Mouse (Mus musculus): ENCODE measurements around the gene Zfp385b.

Zfp385b gene

DNA sequence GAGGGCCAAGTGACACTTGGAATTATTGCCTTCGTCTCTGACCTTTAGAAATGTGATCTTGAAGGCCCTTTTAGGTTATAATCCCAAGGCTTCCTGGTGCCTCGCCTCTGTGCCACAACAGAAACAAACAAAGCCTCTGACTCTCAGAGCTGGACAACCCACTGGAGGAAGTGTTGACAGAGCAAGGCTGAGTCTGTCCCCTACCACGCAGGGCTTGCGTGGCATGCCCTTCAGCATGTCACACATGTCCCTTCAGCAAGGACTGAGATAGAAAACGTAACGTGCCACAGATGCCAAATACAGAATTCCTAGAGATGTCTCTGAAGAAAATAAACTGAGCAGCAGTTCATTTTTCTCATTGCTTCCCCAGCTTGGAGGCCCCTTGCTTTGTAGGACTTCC, 310.7 kb downstream of the Zfp385b start:
- no peak for DNase-seq

DNA sequence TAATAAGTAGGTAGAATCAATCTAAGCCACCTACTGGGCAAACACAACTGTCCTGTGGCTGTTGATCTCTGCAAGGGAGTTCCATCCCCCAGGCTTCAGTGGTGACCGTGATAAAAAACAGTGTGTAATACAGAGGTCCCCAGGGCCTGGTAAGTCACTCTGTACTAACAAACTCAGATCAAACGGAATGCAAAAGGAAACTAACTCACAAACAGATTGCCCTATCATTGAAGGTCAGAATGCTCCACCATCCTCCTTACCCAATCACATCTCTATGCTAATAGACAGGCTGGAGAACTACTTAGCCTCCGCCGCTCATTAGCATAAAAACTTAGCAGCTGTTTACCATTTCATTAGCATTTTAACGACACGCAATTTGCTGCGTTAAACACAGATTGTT, 313.1 kb downstream of the Zfp385b start:
- DNase-seq: no peak

DNA sequence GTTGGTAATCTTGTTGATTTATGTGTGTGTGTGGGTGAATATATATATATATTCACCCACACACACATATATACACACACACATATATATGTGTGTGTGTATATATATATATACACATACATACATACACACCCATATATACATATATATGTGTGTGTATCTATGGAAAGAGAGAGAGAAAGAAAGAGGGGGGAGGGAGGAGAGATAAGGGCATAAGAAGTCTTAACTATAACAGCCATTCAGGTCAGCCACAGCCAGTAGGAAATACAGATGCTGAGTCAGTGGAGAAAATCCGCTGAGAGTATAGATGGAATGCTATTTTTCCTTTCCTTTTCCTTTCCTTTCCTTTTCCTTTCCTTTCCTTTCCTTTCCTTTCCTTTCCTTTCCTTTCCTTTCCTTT, 313.8 kb downstream of the Zfp385b start:
- DNase-seq: no peak

DNA sequence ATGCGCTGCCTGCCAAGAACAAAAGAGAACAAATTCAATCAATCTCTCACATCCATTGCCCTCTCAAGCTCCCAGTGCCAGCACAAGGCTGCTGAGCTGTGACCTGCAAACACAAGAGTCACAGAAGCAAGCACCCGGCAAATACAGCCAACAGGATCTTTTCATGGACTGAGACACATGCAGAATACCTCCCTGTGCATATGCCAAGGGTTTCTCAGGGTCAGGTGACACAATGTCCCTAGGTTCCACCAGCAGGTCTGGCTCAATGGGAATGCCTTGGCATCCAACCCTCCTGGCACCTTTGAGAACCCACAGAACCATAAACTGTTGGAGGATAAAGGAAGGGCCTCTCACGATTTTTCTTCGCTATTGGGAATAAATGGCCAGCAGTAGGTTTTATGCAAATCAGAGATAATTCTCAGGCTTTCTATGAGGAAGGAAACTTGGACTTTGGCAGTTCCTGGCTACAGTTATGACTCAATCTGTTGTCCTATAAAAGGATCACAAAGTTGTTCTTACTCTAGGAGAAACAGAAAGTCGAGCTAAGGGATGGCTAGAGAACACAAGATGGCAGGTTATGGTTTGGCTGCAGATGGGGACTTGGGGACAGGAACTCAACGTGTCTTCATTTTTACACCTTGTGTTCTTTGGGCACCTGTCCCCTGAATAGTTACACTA, 315.6 kb downstream of the Zfp385b start:
- peak; percentile 81 for DNase-seq

DNA sequence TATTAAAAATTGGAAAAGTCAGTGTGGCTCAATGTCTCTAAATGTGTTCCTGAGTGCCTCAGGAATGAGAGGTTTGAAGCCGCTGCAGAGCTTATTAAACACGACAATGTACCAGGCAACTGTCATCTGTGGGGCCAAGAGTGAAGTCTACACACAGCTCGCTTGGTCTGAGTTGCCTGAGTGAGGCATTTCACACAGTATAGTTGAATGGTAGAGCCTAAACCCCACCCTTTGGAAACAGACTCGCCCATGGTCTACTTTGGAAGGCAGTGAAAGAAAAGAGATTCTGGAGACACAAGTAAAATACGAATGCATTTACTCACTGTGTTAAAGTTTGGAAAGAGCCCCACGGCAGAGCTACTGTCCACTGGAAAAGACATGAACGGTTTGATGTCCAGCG, 316.2 kb downstream of the Zfp385b start:
- DNase-seq: no peak

DNA sequence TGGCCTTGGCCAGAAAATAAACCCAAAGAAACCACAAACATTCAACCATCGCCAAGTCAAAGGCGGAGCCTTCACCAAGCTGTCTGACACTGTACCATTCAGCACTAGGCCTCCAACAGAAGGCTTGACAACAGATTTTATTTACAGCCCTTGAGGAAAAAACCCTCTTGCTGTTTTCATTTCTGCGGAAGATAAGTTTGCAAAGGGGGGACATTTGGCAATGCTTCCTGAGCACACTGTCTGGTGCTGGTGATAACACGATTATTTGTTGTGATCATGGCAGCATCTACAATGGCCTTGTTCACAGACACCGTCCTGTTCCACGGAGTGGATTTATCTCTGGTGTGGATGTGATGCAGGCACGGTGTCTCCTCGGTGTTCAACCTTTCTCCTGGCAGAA, 317.0 kb downstream of the Zfp385b start:
- DNase-seq: no peak

DNA sequence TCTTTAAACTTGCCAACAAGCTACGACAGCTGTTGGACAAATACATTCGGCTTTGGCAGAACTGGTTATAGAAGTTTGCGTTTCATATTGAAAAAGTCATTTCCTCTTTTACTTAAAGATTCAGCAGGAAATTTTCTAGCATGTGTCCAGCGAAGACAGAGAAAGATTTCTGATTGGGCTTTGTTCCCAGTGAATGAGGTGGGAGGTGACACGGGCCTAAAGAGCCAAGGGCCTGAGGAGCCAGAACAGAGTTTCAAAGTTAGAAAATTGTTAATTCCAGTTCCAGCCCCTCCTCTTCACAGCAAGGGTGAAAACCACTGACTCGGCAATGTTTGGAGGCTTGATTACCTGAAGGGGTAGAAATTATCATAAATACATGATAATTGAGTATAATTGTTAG, 319.0 kb downstream of the Zfp385b start:
- no peak for DNase-seq

DNA sequence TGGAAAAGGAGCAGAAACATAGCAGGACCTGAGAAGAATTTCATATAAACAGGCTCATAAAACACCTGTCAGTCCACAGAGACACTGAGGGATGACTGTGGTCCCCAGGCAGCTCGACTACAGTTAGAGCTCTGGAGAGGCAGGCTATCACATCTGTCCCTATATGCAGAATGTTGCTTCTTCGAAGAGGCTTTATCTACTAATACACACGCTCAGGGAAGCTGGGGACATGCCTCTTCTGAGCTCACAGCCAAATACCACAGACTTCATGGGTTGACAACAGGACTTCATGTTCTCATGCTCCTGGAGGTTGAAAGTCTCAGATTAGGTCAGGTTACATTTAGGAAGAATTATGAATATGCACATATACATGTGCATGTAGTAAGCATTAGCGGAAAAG, 321.1 kb downstream of the Zfp385b start:
- no peak for DNase-seq

DNA sequence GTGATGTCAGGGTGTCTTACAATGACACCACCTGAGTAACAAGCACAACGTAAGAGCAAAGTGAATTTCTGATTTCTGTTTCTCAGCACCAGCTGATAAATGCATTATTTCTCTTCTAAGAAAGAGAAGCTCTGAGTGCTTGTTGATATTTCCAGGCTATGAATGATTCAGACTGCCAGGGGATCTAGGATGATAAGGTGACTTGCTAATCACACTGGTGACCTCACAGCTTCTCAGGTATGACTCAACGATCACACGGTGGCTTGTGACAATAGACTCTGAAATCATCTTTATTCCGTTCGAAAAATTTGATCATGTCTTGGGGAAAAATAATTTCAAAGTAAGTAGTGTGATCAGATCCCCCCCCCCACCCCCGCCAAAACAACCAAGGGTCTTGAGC, 321.5 kb downstream of the Zfp385b start:
- DNase-seq: no peak

DNA sequence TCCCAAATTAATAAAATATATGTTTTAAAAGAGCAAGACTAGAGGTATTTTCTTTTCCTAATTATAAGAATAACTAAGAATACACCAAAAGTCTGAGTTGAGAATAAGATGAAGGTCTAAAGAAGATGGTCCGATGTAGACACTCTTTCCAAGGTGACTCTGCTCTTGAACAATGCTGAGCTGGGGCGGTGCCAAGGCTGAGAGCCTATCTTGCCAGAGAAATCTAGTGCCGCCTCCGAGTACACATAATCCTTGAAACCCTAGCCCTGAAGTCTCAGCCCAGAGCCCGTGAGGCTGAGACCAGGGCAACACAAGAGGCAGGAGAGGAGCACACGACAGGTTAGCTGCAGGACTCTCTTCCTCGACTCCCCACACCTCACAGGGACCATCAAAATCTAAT, 323.4 kb downstream of the Zfp385b start:
- DNase-seq: no peak

DNA sequence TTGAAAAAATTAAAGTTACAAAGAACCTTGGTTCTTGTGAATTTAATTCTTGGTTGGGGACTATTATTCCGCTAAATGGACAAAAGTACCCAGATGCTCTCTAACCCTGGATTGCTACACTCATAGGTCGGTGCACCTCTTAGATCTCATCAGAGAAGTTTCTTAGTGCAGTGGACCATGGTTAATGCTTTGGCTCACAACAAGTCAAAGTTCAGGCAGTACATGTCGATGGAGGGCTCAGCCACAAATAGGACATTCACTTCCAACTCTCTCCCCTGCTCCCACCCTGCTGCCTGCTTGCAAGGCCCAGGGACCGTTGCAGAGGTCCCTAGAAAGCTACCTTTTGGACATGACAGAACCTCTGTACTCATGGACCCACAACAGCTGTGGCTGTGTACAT, 324.1 kb downstream of the Zfp385b start:
- no peak for DNase-seq

DNA sequence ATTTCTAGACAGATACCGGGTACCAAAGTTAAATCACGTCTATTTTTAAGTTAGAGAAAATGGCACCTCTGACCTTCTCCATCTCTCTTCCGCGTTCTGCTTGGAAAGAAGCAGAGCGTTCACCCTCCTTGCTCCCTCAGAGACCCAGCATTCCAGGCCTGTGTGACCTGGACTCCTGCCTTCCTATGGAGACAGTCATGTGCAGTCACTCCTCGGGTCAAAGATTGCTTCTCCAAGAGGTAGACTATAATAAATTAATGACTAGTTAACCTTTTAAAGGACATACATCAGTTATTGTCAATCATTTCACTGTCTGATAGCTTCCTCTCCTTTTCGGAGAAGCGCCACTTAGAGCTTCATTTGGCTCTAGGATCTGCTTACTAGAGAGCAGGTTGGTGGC, 325.7 kb downstream of the Zfp385b start:
- DNase-seq: no peak

DNA sequence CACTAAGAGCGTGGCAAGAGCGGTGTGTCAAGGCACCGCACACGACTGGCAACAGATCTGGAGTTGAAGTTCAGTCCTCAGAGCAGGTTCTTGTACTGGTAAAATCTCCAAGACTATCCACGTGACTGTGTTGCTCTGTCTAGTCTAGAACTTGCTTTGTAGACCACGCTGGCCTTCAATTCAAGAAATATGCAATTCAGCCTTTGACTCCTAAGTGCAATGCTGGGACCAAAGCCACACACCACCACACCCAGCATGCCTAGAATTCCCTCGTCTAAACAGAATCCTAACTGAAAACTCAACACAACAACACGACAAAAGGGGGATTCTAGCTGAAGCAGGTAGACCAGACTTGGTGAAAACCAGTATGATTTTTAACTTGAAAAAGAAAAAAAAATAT, 332.3 kb downstream of the Zfp385b start:
- DNase-seq: no peak

DNA sequence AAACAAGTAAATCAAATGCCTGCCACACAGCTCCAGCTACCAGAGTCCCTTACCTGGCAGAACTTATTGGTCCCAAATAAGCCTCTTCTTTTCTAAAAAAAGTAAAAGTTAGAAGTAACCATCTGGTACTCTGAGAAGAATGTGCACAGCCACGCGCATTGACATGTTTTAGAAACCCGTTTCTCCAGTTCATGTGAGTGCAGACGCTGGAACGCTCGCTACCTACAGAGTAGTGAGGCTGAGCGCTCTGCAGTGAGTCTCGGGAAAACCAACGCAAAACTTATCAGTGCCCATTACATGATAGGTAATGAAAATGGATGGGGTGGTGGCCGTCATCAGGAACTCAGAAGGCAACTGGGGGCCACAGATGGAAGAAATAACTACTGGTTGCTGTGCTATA, 338.2 kb downstream of the Zfp385b start:
- DNase-seq: no peak

DNA sequence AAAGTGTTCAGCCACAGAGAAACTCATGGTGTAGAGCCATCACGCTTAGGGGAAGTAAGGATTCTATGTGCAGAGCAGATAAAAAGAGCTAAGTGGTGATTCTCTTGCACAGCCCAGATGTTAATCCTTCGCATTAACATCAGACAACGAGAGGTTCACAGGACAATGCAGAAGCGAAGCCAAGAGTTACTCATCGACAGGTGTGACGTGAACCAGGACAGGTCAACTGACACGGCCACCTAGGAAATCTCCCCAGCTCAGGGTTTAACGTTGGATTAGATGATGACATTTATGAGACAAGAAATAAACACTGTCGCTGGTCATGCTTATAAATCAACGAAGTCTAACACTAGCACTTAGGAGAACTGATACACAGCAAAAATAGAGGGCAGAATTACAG, 341.9 kb downstream of the Zfp385b start:
- no peak for DNase-seq

DNA sequence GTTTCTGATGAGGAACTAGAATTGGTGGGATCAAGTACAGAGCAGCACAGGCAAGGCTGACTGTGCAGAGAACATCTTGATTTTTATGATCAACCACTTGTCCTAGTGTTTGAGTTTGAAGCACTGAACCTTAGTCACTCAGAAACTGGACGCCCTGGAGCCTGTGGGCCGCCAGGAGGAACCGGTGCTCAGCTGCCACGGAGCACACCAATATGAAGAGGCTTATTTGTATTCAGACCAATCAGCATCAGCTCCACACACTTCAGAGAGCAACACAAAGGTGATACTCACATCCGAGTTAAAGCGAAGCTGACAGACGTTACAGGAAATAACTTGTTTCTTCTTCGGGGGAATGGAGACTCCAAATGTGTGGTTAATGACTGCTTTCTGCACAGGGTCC, 343.0 kb downstream of the Zfp385b start:
- DNase-seq: no peak

DNA sequence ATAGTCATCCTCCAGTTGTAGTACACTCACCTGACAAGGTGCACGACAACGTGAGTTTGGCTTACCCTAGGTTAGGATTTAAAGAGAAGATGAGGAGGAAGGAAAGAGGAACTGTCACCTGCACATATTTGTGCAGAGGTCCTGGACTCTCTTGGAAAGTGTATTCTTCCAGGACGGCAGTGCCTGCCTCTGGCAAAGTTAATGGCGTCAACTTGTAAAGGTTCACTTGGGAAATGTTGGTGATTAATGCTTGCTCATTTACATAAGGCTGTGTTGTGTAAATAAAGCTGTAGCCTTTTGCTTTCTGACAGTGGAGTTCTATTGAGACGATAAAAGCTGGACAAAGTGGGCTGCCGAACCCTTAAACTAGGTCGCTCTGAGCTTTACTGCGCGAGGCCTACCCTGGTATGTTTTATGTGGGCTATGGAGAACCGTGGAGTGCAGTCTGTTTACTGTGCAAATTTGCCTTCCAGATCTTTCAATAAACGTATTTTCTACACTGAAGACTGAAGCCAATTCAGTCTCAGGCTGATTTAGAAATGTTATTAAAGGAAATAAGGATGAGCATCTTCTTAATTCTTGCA, 347.1 kb downstream of the Zfp385b start:
- no peak for DNase-seq

DNA sequence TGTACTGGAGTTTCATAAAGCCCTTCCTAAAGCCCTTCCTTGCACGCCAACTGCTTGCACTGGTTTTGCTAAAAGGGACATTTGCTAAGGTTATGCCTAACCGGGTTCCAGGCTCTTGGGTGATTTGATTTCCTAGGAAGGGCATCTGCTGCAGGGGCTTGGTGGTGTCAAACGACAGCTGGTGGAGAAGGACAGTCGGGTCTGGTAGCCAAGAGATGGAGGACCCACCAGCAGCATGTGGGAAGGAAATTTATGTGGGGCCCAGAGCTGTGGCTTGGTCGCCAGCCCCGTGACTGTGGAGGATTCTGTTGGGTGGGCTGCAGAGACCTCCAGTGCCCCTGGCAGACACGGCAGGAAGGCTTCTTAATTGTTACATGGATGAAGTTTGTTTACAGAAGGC, 348.7 kb downstream of the Zfp385b start:
- no peak for DNase-seq

DNA sequence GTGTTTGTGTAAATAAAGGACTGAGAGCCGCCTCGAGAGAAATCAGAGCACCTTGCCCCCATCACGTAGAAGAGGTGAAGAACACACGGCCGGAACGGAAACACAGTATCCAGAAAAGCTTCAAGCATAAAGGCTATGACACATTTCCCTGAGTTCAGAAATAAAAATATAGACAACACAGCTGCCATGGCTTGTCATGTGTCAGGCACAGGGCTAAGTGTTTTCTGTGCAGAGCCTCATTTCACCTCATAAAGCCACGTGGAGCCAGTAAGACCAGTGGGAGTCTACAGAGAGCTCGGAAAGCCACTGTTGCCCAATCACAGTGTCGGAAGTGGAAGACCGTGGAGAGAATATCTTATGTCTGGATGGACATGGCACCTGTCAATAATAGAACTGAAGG, 358.0 kb downstream of the Zfp385b start:
- DNase-seq: no peak

DNA sequence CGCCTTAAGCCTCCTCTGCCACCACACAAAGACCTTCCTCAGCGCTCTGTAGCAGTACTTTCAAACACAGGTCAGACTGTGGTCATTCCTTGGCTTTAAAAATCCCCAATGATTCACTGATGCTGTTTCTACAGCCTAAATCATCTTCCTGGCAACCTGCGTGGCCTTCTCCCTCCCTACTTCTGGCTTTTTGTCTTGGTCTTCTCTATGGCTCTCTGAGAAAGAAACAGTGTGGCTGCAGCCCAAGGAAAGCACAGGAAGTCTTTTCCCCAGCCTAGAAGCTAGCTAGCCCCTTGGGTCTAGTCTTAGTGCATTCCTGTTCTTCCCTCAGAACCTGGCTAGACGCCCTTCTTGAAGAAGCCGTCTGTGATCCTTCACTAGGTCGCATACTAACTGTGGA, 359.4 kb downstream of the Zfp385b start:
- DNase-seq: no peak

DNA sequence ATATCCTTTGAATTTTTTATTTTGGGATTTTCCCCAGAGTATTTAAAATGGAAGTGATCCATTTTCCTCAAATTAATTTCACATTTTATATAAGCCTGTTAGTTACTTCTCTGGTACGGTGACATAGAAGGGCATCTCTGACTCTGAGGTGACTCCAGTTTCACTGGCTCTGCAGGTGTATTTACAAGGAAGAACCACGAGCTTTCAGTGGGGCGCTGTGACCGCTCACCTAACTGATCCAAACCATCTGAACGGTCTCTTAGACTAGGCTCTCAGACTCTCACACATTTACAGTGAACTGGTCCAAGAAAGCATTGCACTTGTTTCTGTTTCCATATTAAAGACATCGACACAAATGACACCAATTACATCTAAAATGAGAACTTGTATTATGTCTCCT, 361.0 kb downstream of the Zfp385b start:
- DNase-seq: no peak

DNA sequence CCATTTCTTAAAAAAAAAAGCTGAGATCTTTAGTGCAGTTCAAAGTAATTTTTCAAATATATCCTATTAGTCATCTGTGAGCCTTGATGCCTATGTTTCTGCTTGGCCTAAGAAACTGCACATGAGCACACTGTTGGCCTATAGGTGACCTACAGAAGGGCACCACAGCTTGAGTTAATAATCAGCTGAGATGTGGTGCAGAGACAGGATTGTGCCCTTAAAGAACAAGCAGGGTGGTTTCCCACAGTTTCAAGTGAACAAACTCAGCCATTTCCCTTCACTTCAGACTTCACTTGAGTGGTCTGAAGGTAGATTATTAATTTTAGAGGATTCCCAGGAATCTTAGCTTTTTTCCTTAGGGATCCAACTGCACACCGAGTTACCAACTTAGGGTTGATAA, 362.3 kb downstream of the Zfp385b start:
- no peak for DNase-seq

DNA sequence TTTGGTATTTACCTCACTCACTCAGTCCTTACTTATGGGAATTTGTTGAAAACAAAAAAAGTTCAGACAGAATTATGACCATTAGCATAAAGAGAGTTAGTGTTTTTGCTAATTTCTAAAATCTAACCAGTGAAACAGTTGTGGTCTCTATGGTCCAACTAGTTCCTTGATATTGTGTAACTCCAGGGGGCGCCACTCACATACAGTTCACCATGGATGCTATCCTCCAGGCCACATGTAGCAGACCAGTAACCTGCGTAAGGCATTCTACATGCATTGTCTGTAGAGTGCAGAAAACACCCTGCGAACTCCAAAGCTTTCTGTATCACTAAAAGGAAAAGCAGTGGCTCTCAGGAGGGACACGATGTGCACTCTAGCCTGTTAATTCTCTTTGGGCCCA, 362.8 kb downstream of the Zfp385b start:
- peak; percentile 72 for DNase-seq

DNA sequence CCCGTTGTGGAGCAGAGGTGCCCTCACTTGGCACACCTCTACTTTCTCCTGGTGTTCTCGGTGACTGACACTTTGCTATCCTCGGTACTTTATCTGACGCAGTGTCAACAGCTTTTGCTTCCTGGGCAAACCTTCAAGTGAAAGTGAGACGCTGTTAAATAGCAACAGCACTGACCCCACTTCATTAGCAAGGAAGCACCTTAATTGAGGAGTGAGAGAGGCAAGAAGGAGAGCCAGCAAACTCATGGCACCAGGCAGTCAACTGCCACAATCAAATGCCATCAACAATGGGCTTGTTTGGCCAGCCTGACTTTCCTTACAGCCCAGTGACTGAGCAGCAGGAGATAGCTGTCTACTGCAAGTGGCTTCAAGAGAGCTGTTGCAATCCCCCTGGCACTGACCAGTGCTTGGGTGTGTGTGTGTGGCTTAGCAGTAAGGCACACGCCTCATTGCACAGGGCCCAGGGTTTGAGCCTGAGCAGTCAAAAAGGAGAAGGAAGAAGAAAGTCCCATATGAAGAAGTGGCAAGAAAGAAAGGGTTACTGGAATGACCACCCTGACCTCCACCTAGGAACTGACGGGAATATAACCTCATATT, 365.0 kb downstream of the Zfp385b start:
- DNase-seq: no peak

DNA sequence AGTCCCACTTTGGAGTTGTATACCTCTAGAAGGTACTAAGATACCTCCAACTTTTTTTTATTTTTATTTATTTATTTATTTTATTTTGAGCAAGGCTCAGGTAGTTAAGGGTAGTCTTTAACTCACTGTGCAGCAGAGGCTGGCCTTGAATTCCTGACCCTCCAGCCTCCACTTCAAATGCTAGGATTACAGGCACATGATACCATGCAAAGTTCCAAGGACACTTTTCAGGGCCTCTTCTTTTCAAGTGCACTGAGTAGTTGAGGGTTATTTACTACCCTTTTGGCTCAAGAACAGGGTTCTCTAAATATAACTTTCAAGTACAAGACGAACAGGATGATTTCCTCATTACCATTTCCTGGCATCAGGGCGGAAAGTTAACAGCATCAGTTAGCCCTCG, 365.7 kb downstream of the Zfp385b start:
- no peak for DNase-seq

Measured in cerebellum, adult 9-10 months (tissue).